Mouse (Mus musculus) T-cell, adult 2 months (primary cell): ENCODE measurements around the gene Adamts12.

Experiments
- DNase-seq: peaks from one replicate; pipeline ENCODE4 v3.0.0; 2022; ENCODE audit warnings: low spot score

The Adamts12 gene

DNA sequence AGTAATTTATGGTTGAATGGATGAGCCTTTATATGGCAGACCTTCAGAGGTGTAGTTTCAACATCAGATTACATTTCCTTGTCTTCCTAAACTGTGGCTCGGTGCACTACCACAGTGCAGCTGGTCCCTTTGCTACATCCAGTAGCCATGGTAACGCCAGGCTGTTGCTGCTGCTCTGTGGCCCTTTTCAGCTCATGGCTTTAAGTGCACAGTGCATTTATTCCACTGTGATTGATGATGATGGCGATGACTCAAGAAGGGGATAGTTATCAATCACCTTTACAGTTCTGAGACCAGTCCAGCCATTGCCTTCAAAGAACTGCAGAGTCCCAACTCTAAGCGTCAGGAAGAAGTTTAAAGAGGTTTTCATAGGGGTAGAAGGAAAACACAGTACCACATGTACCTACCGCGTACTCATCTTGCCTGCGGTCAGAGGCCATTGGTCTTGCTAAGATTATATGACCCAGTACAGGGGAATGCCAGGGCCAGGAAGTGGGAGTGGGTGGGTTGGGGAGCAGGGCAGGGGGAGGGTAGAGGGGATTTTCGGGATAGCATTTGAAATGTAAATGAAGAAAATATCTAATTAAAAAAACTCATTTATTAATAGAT, 18.5 kb downstream of the Adamts12 start:
- no peak for DNase-seq

DNA sequence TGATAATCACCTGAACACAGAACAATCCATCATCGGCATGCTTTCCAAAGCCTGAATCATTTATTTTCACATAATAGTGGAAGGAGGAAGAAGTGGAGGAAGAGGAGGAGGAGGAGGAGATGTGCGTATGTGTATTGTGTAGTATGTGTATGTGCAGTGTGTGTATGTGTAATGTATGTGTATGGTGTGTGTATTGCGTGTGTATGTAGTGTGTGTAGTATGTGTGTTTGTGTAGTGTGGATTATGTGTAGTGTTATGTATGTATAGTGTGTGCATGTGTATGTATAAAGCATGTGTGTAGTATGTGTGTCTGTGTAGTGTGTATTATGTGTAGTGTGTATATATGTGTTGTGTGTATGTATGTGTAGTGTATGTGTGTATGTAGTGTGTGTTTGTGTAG, 19.1 kb downstream of the Adamts12 start:
- DNase-seq, result no peak

DNA sequence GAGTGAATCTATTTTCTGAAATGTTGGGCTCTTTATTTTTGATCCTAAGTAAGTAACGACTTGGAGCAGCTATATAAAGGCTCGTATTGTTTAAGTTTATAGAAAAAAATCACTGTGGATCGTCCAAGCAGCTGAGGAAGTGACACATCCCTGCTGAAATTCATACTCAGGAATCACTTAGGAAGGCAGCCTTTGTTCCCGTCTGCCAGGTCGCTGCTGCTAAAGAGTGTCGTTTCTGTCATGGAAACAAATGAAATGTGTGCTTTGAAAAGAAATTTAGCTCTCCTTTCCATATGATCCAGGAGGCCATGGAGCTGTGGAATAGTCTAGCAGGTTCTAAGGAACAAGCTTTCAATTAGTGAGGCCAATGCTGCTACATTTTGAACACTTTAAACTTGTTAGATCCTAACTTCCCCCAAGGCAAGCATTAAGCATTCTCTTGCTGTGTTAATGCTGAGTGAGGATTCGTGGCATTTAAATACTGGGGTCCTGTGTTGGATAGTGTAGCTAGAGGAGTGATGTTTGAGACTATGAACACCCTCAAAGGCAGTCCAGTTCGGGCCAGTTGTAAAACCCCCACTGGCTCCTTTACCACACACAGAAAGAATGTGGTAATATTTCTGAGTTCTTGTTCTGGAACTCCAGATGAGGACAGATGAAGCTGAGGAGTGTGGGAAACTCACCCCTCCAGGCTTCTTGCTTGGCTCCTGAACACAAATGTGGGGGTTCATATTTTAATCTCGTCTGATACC, 19.8 kb downstream of the Adamts12 start:
- DNase-seq, result no peak

DNA sequence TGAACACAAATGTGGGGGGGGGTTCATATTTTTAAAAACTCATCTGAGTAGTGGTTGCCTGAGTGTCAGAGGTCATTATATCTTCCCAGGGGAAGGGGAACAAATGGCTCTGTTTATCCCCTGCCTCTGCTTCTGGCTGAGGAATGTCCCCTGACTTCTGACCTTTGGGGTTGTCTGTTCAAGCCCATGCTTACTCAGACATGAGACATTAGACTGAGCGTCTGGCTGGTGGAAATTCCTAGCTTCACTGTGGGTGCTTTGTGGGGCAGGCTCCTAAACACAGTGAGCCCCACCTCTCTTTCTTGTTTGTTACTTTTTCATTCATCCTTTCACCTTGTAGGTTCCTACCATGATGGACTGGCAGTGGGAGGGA, 20.4 kb downstream of the Adamts12 start:
- no peak for DNase-seq

DNA sequence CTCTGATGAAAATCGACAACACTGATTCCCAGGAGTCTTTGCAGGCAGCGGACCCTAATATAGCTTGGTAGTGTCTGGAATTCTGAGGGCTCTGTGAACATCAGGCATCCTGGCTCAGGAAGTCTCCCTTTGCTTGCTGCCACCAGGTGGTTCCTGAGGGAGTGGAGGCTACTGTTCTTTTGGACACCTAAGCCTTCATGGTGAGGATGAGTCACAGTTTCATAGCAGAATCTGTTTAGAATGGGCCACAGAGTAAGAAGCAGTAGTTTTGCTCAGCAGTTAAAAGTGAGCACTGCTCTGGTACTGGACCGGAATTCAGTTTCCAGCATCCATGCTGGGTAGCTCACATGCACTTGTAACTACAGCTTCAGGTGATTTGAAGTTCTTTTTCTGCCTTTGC, 24.9 kb downstream of the Adamts12 start:
- DNase-seq, result no peak

DNA sequence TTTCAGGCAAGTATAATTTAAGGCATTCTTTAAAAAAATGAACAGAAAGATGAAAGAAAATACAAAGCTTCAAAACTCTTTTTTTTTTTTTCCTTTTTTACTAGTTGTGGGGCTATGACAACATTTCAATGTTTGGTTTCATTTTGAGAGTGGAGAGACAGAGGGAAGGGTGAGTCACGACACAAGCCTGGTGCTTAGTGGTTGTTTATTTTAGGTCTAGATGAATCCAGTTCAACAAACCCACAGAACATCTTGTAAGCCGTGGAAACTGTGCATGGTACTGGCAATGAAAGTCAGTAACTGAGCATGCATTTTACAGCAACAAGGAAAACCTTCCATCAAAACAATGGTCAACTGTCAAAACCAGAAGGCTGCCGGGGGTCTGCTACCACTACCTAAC, 31.0 kb downstream of the Adamts12 start:
- no peak for DNase-seq

DNA sequence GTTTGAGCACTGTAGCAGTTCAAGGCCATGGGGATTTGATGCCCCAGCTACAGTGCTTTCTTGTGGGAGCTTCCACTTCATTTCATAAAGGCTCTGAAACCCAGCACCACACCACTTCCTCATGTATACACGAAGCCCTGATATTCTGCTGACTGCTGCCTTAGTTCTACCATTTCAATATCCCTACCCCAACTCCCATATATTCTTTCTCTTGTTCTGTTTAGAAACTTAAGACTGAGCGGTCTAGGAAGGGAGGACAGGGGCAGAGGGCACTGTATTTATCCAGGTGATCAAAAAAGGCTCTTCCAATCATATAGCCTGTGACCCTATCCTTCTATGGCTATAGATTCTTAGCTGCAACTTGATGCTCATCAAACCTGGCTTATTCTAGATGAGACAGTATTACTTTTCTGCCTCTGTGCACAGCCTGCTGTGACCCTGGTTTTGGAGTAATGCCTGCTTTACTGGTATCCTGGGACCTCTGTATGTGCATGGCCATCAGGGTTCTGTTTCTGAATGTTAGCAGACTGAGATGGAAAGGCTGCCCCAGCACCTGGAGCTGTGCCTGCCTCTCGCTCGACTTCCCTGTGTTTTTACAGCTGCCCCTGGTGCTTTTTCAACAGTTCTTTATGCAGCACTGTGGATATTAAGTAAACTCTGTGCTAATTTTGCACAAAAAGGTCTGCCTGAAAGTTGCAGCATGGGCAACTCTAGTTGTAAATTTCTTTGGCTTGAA, 33.5 kb downstream of the Adamts12 start:
- DNase-seq, result no peak

DNA sequence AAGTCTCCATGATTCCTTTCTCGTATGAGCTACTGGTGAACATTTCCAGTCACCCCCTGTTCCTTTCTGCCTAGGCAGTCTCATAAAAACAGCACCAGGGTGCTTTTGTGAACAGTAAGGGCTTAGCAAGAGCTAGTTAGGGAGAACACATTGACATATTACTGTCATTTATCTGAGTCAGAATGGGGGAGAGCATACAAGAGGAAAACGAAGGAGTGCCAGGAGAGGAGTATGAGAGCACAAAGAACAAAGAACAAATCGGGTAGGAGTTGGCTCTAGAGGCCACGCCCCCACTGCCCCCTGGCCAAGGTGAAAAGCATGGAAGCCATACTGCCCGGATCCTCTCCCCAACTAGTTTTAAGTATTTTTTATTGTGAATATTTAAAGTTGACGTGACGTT, 34.4 kb downstream of the Adamts12 start:
- DNase-seq, result no peak

DNA sequence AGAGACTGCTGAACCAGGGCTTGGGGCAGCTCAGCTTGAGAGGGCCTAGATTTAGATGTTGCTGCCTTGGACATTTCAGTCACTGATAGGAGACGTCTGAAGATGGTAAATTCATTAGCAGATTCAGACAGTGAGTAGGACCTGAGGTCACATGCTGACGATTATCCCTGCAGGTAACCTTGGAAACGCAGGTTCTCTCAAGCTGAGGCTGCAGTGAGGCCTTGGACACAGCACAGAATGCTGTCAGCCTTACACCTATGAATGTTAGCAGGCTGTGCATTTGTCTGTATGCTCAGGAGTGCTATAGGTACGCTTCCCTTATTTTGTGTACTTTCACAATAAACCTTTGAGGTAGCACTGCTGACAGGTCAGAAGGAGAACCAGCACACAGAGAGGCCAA, 36.3 kb downstream of the Adamts12 start:
- no peak for DNase-seq

DNA sequence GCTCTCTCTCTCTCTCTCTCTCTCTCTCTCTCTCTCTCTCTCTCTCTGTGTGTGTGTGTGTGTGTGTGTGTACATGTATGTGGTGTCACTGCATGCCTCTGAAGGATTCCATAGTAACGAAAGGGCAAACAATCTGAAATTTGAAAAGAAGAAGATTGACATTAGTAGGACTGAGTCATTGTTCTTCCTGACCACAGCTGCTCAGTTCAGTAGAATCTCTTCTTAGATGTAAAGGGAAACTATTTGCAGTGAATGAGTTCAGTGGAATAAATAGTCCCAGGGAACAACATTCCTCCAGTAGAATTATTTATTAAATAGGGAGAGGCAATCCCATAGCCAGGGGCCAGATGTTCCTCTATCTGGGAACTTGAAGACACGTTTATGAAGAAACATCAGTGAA, 40.5 kb downstream of the Adamts12 start:
- no peak for DNase-seq

DNA sequence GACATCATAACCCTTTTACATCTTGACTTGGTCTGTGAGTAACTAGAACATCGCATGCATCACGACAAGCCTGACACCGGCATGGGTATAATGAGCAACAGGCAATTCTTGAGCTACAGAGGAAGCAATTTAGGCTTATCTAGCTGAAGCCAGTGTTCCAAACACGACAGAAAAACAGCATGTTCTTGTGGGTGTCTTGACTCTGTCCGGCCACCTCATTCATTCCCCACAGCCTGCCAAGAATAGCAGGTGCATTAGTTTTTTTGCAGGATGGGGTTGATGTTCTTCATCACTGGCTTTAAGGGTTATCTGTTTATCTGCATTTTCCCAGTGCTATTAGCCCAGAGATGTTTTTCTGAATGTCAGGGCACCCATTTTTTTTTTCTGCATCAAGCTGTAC, 42.8 kb downstream of the Adamts12 start:
- DNase-seq, result no peak

DNA sequence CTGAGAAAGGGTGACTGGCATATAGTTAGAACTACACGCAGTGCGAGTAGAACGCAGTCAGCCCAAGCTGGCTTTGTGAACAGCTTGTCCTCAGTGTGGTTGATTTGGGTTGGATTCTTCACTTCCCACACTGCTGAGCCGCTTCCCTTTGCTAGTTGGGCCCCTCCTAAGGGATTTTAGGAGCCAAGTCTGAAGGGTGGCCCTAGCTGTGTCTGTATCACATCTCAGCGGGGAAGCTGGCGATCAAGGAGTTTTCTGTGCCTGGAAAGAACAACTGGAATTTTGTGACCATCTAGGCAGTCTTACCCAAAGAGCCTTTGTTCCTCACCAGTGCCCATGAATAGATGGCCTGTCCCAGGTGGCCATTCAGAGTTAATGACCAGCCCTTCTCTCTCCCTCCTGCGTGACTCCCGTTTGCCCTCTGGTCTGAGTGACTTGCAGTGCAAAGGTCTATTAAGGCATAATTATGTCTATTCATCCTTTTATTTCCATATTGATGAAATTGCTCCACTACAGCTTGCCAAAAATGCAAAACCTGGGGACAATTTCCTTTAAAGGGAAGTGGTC, 50.1 kb downstream of the Adamts12 start:
- no peak for DNase-seq

DNA sequence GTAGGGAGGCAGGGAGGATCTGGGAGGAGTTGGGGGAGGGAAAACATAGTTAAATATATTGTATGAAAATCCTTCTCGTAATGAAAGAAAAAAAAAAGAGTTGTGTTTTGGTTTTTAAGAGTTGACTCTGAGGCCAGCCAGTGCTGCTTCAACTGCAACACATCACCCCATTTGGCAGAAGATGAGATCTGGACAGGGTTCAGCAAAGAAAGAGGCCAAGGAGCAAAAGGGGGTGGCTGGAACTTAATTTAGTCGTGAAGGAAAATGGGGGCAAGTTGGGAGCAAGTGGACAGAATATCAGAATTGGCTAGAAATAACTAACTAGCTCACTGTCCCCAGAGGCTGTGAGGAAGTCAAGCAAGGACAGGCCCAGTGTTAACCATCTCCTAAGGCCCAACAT, 51.7 kb downstream of the Adamts12 start:
- DNase-seq, result no peak

DNA sequence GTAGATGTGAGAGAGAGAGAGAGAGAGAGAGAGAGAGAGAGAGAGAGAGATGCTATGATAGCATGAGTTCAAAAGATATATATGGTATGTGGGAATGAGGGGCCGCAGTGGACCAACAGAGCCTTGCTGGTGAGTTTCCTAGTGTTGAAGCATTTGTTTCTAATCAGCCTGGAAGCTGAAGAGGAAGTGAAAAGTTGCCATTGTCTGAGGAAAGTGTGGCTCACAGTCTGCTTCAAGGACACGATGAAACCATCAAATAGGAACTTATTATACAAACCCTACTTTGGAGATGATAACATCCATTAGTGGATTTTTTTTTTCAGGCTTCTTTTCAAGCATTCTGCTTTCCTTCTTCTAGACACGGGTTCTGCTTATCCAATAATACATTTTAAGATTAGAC, 52.3 kb downstream of the Adamts12 start:
- no peak for DNase-seq

DNA sequence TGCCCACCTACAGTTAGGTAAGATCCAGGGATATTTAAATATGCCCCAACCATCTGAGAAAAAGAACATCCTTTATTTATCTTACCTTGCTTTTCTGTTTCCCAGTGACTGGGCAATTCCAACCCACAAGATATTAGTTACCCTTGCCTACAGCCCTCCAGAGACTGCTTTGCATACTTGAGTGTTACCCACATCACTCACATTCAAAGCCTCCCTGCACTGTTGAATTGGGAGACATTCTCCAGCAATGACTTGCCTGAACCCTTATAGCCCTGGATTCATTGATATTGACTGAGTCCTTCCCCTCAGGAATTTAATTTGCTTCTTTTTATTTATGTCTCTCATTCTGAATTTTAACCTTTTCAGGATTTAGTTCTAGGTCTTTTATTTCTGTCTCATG, 53.8 kb downstream of the Adamts12 start:
- DNase-seq, result no peak

DNA sequence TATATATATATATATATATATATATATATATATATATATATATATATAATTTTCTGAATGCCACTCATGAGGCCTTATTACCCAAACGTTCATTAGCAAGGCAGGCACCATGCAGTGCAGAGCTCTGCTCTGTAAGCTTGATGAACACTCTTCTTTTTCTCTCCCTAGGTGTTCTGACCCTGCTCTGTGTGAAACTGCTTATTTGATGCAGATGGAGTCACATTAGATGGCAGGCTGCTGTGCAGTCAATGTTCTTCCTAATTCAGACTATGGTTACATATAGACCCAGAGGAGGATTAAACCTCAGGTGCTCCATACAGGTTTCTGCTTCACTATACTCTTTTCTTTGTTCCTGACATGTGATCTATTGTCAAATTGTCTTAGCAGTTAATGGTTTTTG, 57.1 kb downstream of the Adamts12 start:
- DNase-seq, result no peak

DNA sequence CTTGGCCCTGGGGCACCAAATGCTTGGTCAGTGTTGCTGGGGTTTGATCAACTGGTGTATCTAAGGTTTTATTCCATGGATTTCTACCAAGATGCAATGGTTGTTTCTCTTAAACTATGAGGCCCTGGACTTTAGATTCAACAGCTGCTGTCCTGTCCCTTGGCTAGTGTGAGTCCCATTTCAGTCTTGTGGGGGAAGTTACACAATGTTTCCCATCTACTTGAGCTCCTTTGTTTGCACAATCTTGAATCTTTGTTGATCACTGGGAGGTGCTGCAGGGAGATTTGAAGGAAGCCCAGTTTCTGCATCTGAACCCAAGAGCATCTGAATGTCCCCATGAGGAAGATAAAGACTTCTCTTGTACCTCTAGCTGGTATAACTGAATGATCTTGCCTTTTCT, 60.8 kb downstream of the Adamts12 start:
- DNase-seq, result no peak

DNA sequence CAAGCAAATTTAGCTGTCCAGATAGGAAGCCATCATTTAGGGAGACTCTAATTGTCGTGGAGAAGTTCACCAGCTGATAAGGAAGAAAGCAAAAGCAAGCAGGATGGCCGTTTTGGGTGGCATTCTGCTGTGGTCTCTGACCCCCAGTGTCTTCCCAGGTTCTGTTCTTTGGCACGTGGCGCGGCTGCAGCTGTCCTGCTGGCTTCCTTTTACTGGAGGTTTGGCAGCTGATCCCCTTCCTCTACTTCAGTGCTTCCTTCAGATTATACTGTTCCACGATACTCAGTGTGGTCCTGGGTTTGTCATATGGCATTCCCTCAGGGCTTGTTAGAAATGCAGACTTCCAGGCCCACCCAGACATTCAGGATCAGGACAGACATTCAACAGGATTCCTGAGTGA, 63.9 kb downstream of the Adamts12 start:
- DNase-seq, result no peak

DNA sequence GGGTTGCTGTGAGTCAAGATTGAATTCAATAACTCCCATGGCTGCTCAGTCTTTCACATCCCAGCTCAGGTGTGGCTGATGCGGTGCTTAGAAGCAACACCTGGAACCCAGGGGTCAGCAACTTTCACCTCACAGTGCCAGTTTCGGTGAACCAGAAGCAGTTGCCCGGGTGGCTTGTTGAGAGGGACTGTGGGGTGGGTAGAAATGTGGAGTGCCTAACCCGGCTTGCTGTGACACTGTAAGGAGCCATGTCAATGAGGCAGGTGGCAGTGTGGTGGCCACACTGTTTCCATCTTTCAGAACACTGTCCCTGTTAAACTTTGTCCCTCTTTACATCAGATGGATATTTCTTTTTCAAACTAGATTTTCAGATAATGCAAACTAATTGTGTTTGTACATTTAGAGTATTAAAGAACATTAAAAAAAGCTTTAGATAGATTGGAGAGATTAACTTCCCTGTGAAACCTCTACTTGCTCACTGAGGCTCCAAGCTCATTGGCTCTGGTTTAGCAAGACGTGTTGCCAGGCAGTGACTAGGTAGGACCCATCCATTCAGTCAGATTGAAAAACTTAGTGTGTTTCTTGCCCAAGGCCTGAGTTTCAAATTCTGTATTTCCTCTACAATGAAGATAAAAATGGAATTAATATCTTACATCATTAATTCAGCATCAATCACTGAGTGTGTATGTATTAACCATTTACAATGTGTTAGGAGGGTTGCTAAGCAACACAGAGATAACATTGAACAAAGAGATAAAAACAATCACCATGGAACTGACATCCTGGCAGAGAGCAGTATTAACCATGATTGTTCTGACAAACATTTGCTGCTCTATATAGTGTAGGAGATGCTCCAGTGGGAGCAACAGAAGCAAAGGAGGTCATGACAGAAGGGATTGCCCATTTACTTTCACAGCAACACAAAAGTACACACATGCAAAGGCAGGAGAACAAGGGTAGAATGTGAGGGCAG, 68.3 kb downstream of the Adamts12 start:
- DNase-seq, result no peak

DNA sequence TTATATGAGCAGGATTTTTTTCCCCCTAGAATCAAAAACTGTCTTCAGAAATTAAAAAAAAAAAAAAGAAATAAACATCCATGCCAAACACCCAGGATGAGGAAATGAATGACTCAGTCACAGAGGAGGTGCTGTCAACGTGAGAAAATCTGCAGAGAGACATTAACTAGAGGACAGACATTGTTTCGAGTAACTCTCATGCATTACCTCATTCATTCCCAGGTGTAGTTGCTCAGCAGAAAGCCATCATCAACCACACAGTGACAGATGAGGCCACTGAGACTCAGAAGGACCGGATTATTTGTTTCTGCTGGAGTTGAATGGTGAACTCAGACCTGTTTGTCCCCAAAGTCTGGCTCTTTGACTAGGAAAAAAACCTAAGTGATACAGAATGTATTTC, 81.0 kb downstream of the Adamts12 start:
- no peak for DNase-seq

DNA sequence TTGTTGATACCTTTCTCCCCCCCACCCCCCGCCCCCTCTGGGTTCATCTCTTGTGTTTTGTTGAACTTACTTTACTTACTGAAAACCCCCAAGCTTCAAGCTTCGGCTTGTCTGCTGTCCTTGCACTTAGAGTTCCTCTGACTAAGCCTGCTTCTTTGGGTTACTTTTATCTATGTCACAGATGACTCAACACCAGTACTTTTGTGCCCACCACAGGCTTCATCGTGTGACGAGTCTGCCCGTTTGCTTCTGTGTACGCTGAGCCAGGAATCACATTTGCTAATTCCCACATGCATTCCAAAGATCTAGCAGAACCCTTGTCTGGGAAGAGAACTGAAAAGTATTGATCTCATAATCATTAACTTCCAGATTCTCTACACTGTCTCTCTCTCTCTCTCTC, 94.8 kb downstream of the Adamts12 start:
- no peak for DNase-seq

DNA sequence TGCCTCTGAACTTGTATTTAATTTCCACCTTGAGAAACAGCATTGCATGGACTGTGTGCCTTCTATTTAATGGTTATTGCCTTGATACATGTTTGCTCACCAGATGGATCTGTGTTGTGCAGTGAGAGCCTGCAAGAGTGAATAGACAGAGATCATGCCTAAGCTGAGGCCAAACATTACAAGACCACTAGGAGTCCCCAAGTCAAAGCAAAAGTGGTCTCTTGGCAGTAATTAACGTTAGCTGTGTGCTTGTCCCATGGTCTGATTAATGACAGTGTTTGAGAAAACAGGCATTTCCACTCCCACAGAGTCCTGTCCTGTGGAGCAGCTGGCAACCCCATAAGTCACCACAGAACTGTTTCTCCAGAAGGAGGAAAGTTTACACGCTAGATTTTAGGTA, 96.2 kb downstream of the Adamts12 start:
- DNase-seq, result no peak
